Mouse (Mus musculus): Measurements from ENCODE around the gene Ppa2. TPM values are rescaled to one million over a fixed set of nuclear protein-coding genes. Genes with fewer than 3 reads are reported as not detected.

The Ppa2 gene
- total and polyA plus RNA-seq, 3 experiments = 38.1 to 145 (median 67.3) TPM

DNA sequence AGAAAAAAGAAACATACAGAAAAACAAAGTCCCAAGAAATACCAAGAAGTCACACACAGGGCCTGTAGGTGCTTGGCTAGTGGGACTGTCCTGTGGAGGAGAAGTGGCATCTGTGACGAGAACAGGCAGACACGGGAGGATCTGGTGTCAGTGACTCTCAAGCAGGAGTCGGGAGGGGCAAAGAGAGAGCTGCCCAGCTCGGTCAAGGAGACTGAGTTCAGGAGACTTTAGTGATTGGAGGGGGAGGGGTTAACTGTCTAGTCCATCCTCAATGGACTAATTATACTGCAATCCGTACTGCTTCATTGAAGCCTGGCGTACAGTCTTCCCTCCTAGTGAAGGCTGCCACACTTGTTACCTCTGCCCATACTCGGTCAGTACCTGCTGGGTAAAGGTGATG, 77.4 kb downstream of the Ppa2 start:
- no peak for TF ChIP-seq GATA1 (IDR thresholded peaks at IDR 0.05; ENCODE audit: borderline replicate concordance, low read length)
- TF ChIP-seq CTCF (IDR thresholded peaks at IDR 0.05; ENCODE audit: low read depth, low read length) = no peak
- TF ChIP-seq GATA2 (IDR thresholded peaks at IDR 0.05; ENCODE audit: borderline replicate concordance, low read depth, low read length) = no peak
- TF ChIP-seq POLR2AphosphoS5 (IDR thresholded peaks at IDR 0.05; ENCODE audit: insufficient replicate concordance, low read depth, low read length) = no peak
- TF ChIP-seq TAL1 (conservative IDR thresholded peaks at IDR 0.05; ENCODE audit: low read depth, low read length) = no peak
- Histone ChIP-seq H3K36me3 (replicated peaks) (no peaks in the 10 kb centered on the region), H3K27me3 (ENCODE audit: insufficient read depth, low read length) (peaks cover 11% of the 10 kb centered on the region; the same call in 1 of the 2 replicates), H3K4me1 (ENCODE audit: insufficient read depth, low read depth, low read length) (no peaks in the 10 kb centered on the region), H3K4me3 (ENCODE audit: low read depth, low read length) (no peak overlapping the region), H3K9me3 (replicated peaks) (no peaks in the 10 kb centered on the region)
- DNase-seq (ENCODE audit: low spot score) (no peak), ATAC-seq (ENCODE audit: extremely low read depth, insufficient number of reproducible peaks, low FRiP score, poor library complexity, severe bottlenecking) (no peak)

DNA sequence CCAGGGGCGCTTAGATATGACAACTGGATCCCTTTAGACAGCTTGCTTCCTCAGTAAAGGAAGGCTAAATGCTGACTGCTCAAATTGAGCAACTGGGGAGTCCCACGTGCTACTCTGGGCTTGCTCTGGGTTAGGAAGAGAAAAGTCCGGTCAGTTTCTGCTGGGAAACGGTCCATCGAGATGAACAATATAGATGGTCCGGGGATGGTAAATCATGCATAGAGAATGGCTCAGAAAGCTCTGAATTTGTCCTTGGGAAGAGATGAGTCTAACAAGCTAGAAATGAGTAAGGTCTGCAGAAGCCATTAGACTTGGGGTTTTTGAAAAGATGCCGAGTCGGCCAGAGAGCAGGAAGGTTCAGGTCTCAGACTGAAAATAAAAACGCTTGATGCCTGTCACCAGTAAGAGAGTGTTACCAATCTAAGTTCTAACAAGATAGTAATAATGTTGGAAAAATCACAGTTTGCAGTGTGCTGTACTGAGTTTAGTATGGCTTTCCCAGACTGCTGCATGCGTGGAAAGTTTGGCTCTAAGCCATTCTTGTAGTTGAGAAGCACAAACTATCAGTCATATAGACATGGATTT, 80.0 kb downstream of the Ppa2 start:
- Histone ChIP-seq H3K27me3 (ENCODE audit: insufficient read depth, low read length) (peaks cover 8% of the 10 kb centered on the region; the same call in 1 of the 2 replicates), H3K4me1 (ENCODE audit: insufficient read depth, low read depth, low read length) (no peaks in the 10 kb centered on the region), H3K9me3 (replicated peaks) (no peaks in the 10 kb centered on the region), H3K4me3 (ENCODE audit: low read depth, low read length) (no peak overlapping the region), H3K36me3 (replicated peaks) (no peaks in the 10 kb centered on the region)
- ATAC-seq (ENCODE audit: extremely low read depth, insufficient number of reproducible peaks, low FRiP score, poor library complexity, severe bottlenecking) (no peak), DNase-seq (ENCODE audit: low spot score) (no peak)
- no peak for TF ChIP-seq GATA1 (IDR thresholded peaks at IDR 0.05; ENCODE audit: borderline replicate concordance, low read length)
- TF ChIP-seq GATA2 (IDR thresholded peaks at IDR 0.05; ENCODE audit: borderline replicate concordance, low read depth, low read length) = no peak
- TF ChIP-seq CTCF (IDR thresholded peaks at IDR 0.05; ENCODE audit: low read depth, low read length) = no peak
- TF ChIP-seq TAL1 (conservative IDR thresholded peaks at IDR 0.05; ENCODE audit: low read depth, low read length) = no peak

DNA sequence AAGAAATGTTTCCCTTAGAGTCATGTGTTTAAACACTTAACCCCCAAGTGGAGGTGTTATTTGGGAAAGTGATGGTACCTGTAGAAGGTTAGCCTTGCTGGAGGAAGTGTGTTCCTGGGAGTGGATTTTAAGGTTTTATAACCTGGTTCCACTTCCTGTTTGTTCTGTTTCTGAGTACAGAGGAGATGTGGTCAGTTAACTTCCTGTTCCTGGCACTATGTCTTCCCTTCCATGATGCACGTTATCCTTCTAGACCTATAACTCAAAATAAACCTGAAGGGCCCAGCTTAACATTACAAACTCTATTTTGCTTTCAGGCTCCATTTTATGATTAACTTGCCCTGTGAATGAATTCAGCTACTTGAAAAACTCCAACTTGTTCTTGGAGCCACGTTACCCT, 84.6 kb downstream of the Ppa2 start:
- Histone ChIP-seq H3K36me3 (replicated peaks) (no peaks in the 10 kb centered on the region), H3K4me1 (ENCODE audit: insufficient read depth, low read depth, low read length) (no peaks in the 10 kb centered on the region), H3K4me3 (ENCODE audit: low read depth, low read length) (no peak overlapping the region), H3K9me3 (replicated peaks) (no peaks in the 10 kb centered on the region), H3K27me3 (ENCODE audit: insufficient read depth, low read length) (peaks cover 2% of the 10 kb centered on the region; the same call in 1 of the 2 replicates)
- ATAC-seq (ENCODE audit: extremely low read depth, insufficient number of reproducible peaks, low FRiP score, poor library complexity, severe bottlenecking) (no peak), DNase-seq (ENCODE audit: low spot score) (no peak)
- TF ChIP-seq GATA2 (IDR thresholded peaks at IDR 0.05; ENCODE audit: borderline replicate concordance, low read depth, low read length) = no peak
- no peak for TF ChIP-seq POLR2AphosphoS5 (IDR thresholded peaks at IDR 0.05; ENCODE audit: insufficient replicate concordance, low read depth, low read length)
- TF ChIP-seq CTCF (IDR thresholded peaks at IDR 0.05; ENCODE audit: low read depth, low read length) = no peak
- no peak for TF ChIP-seq TAL1 (conservative IDR thresholded peaks at IDR 0.05; ENCODE audit: low read depth, low read length)
- no peak for TF ChIP-seq GATA1 (IDR thresholded peaks at IDR 0.05; ENCODE audit: borderline replicate concordance, low read length)

DNA sequence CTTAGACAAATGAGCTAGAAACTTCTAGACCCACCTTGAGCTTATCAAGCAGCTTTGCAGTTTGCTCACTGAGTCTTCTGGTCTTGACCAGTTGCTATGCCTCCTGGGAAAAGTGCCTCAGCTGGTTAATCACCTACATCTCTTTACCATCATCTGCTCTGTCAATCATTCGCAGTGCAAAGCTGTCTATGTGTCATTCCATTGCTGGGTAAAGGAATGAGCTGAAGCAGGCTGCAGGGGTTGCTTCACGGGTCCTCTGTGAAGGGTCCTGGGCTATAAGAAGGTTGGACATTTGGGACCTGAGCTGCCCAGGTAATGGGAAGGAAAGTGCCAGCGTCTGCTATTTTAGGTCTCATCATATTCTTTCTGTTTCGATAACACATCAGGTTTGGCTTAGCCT, 93.9 kb downstream of the Ppa2 start:
- H3K36me3 ChIP-seq (replicated peaks) = no peaks in the 10 kb centered on the region
- DNase-seq (ENCODE audit: low spot score) = no peak
- H3K9me3 ChIP-seq (replicated peaks) = no peaks in the 10 kb centered on the region
- TF ChIP-seq TAL1 (conservative IDR thresholded peaks at IDR 0.05; ENCODE audit: low read depth, low read length) (no peak), GATA1 (IDR thresholded peaks at IDR 0.05; ENCODE audit: borderline replicate concordance, low read length) (no peak), CTCF (IDR thresholded peaks at IDR 0.05; ENCODE audit: low read depth, low read length) (no peak), GATA2 (IDR thresholded peaks at IDR 0.05; ENCODE audit: borderline replicate concordance, low read depth, low read length) (no peak), POLR2AphosphoS5 (IDR thresholded peaks at IDR 0.05; ENCODE audit: insufficient replicate concordance, low read depth, low read length) (no peak)
- ATAC-seq (ENCODE audit: extremely low read depth, insufficient number of reproducible peaks, low FRiP score, poor library complexity, severe bottlenecking) = no peak
- no peaks in the 10 kb centered on the region; the same call in 1 of the 2 replicates for H3K27me3 ChIP-seq (ENCODE audit: insufficient read depth, low read length)
- no peak overlapping the region for H3K4me3 ChIP-seq (ENCODE audit: low read depth, low read length)
- 0 out of 2 replicates have a peak, but pooled peaks cover 6% of the 10 kb centered on the region for H3K4me1 ChIP-seq (ENCODE audit: insufficient read depth, low read depth, low read length)

DNA sequence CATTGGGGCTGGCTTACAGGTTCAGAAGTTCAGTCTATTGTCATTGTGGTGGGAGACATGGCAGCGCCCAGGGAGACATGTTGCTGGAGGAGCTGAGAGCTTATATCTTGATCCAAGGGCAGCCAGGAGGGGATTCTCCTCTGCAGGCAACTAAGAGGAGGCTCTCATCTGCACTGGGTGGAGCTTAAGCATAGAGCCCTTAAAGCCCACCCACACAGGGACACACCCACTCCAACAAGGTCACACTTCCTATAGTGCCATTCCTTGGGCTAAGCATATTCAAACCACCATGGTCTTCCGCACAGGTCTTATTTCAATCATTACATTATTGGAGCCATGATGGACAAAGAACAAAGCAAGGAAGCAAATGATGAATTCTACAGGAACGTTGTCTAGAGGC, 95.7 kb downstream of the Ppa2 start:
- H3K4me3 ChIP-seq (ENCODE audit: low read depth, low read length) = no peak overlapping the region
- 0 out of 2 replicates have a peak, but pooled peaks cover 6% of the 10 kb centered on the region for H3K4me1 ChIP-seq (ENCODE audit: insufficient read depth, low read depth, low read length)
- TF ChIP-seq TAL1 (conservative IDR thresholded peaks at IDR 0.05; ENCODE audit: low read depth, low read length) (no peak), GATA1 (IDR thresholded peaks at IDR 0.05; ENCODE audit: borderline replicate concordance, low read length) (no peak), CTCF (IDR thresholded peaks at IDR 0.05; ENCODE audit: low read depth, low read length) (no peak)
- H3K36me3 ChIP-seq (replicated peaks) = no peaks in the 10 kb centered on the region
- no peaks in the 10 kb centered on the region for H3K9me3 ChIP-seq (replicated peaks)
- no peak for DNase-seq (ENCODE audit: low spot score)
- ATAC-seq (ENCODE audit: extremely low read depth, insufficient number of reproducible peaks, low FRiP score, poor library complexity, severe bottlenecking) = no peak
- H3K27me3 ChIP-seq (ENCODE audit: insufficient read depth, low read length) = no peaks in the 10 kb centered on the region; the same call in 1 of the 2 replicates

DNA sequence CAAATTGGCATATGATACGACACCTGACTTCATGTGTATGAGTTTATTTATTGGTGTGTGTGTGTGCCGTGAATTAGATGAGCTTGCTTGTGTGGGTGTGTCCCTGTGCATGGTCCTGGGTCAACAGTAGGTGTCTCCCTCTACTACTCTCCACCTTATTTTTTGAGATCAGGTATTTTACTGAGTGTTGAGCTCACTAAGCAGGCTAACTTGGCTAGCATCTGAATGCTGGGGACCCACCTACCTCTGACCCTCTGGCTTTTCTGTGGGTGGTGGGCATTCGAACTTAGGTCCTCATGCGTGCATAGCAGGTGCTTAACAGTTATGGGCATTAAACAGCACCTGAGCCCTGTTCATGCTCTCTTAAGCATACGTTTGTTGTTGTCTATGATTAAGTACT, 96.3 kb downstream of the Ppa2 start:
- DNase-seq (ENCODE audit: low spot score) (no peak), ATAC-seq (ENCODE audit: extremely low read depth, insufficient number of reproducible peaks, low FRiP score, poor library complexity, severe bottlenecking) (0 out of 2 replicates have a peak, but pooled peaks have one; percentile 40)
- no peak overlapping the region for H3K4me3 ChIP-seq (ENCODE audit: low read depth, low read length)

More for the DNA sequence above, 96.3 kb downstream of the Ppa2 start:
- no peaks in the 10 kb centered on the region for H3K36me3 ChIP-seq (replicated peaks)
- H3K9me3 ChIP-seq (replicated peaks) = no peaks in the 10 kb centered on the region
- peaks cover 2% of the 10 kb centered on the region for H3K27me3 ChIP-seq (ENCODE audit: insufficient read depth, low read length)
- TF ChIP-seq TAL1 (conservative IDR thresholded peaks at IDR 0.05; ENCODE audit: low read depth, low read length) (no peak), GATA2 (IDR thresholded peaks at IDR 0.05; ENCODE audit: borderline replicate concordance, low read depth, low read length) (no peak), CTCF (IDR thresholded peaks at IDR 0.05; ENCODE audit: low read depth, low read length) (no peak), GATA1 (IDR thresholded peaks at IDR 0.05; ENCODE audit: borderline replicate concordance, low read length) (no peak), POLR2AphosphoS5 (IDR thresholded peaks at IDR 0.05; ENCODE audit: insufficient replicate concordance, low read depth, low read length) (no peak)
- 0 out of 2 replicates have a peak, but pooled peaks cover 6% of the 10 kb centered on the region for H3K4me1 ChIP-seq (ENCODE audit: insufficient read depth, low read depth, low read length)

Data from G1E (cell line).